Mouse (Mus musculus) stomach, postnatal 0 days (tissue): ENCODE measurements around the gene Smarcd3. TPM values are rescaled to one million over a fixed set of nuclear protein-coding genes. Genes with fewer than 3 reads are reported as not detected.
"Not testable (repeated sequence)": the region's sequence is repeated elsewhere in the genome, so short reads cannot be mapped to it uniquely, and the experiment has no call there.

ENCODE experiments used
- ATAC-seq: fragments of 200-750 bp; cut with Nextera tagmentation; 2 replicates; pipeline ENCODE4 v1.8.0; 2017; ENCODE audit not compliant: low FRiP score, low TSS enrichment
- DNase-seq: peaks from one replicate; pipeline ENCODE4 v3.0.0-alpha.2; 2016; ENCODE audit warnings: low spot score
- H3K27ac ChIP-seq: fragments of 300-500 bp; sonication (generic); replicated peaks from 2 replicates; pipeline ENCODE4 v1.5.1; 2014; ENCODE audit warnings: mild to moderate bottlenecking, control low read depth
- H3K27me3 ChIP-seq: fragments of 300-500 bp; sonication (generic); 2 replicates; pipeline ENCODE4 v1.6.1; 2014; ENCODE audit warnings: low read length; ENCODE audit not compliant: control insufficient read depth, insufficient read depth
- H3K36me3 ChIP-seq: fragments of 300-500 bp; sonication (generic); 2 replicates; pipeline ENCODE4 v1.6.1; 2014; ENCODE audit warnings: low read length, mixed read lengths; ENCODE audit not compliant: control insufficient read depth, insufficient read depth
- H3K4me1 ChIP-seq: fragments of 300-500 bp; sonication (generic); replicated peaks from 2 replicates; pipeline ENCODE4 v1.6.1; 2014; ENCODE audit warnings: antibody characterized with exemption; ENCODE audit not compliant: control insufficient read depth, insufficient read depth
- H3K4me2 ChIP-seq: fragments of 300-500 bp; sonication (generic); replicated peaks from 2 replicates; pipeline ENCODE4 v1.6.1; 2014; ENCODE audit warnings: low read depth, mild to moderate bottlenecking, control low read depth, moderate library complexity
- H3K4me3 ChIP-seq: fragments of 300-500 bp; sonication (generic); 2 replicates; pipeline ENCODE4 v1.5.1; 2014; ENCODE audit warnings: low read depth, low read length, control low read depth
- H3K9ac ChIP-seq: fragments of 300-500 bp; sonication (generic); 2 replicates; pipeline ENCODE4 v1.6.1; 2014; ENCODE audit warnings: mild to moderate bottlenecking, low read length, control low read depth, mixed read lengths
- H3K9me3 ChIP-seq: fragments of 300-500 bp; sonication (generic); 2 replicates; pipeline ENCODE4 v1.6.1; 2016; ENCODE audit warnings: low read length; ENCODE audit not compliant: control insufficient read depth
- CTCF ChIP-seq: IDR thresholded peaks from 2 replicates; pipeline ENCODE4 v1.5.1; 2016; ENCODE audit warnings: antibody characterized with exemption, low read depth, mild to moderate bottlenecking, moderate library complexity
- EP300 ChIP-seq: optimal IDR thresholded peaks from 2 replicates; pipeline ENCODE3; 2016; ENCODE audit warnings: antibody characterized with exemption
- WGBS: fragments of 180-500 bp; shearing (Covaris S2); extraction: QIAGEN DNeasy Blood & Tissue Kit; methylation state at CpG from one replicate; pipeline ENCODE4 v1.1.7; 2014; 5-methylcytosine and 5-hydroxymethylcytosine counted together
- polyA plus RNA-seq: library from polyadenylated mRNA; unstranded; fragments of >200 nt; fragmentation: Nextera tagmentation; extraction: Ambion mirVana; gene quantifications from 2 replicates; pipeline ENCODE4 v1.2.1, GENCODE M21; 2015

Gene Smarcd3
- polyA plus RNA-seq, 1 experiment from 2014 or later = 13.3 TPM

- WGBS = under 1% methylated on average over 48 of the region's 48 CpGs
- no peak for TF ChIP-seq CTCF
- TF ChIP-seq EP300 = peak; percentile 42
- Histone ChIP-seq H3K27me3 (no peaks in the 10 kb centered on the region), H3K9ac (peak within 1 kb of the TSS; percentile 76), H3K4me1 (no peaks in the 10 kb centered on the region), H3K4me3 (peak within 1 kb of the TSS; percentile 75), H3K36me3 (no peaks in the 10 kb centered on the region; the same call in 1 of the 2 replicates), H3K4me2 (peak within 1 kb of the TSS; percentile 86), H3K9me3 (no peaks in the 10 kb centered on the region), H3K27ac (peak within 1 kb of the TSS; percentile 88)
- peak; percentile 98 for ATAC-seq
- peak; percentile 100 for DNase-seq
These were observed 46.9 kb downstream of the Smarcd3 start, which contains the start of gene Abcf2 for GRCm38 (mm10) chr5:24577183-24577929. TSS of gene Abcf2 (minus strand) at chr5:24577467.

- H3K4me3 ChIP-seq = peak overlapping the region; percentile 75
- H3K4me1 ChIP-seq = no peaks in the 10 kb centered on the region
- peak; percentile 22 for ATAC-seq
- H3K9me3 ChIP-seq = no peaks in the 10 kb centered on the region
- no peak for DNase-seq
- H3K9ac ChIP-seq = peak overlapping the region; percentile 76
- TF ChIP-seq CTCF = no peak
- no peak for TF ChIP-seq EP300
- 2% methylated on average over 32 of the region's 32 CpGs for WGBS
- peak overlapping the region; percentile 86 for H3K4me2 ChIP-seq
- H3K36me3 ChIP-seq = no peaks in the 10 kb centered on the region; the same call in 1 of the 2 replicates
- peak overlapping the region; percentile 88 for H3K27ac ChIP-seq
- no peaks in the 10 kb centered on the region for H3K27me3 ChIP-seq
These were observed 47.4 kb downstream of the Smarcd3 start for GRCm38 (mm10) chr5:24576801-24577182.

GRCm38 (mm10) chr5:24575948-24576347, 48.3 kb downstream of the Smarcd3 start:
- Histone ChIP-seq H3K4me3 (no peak overlapping the region; the same call in 1 of the 2 replicates), H3K4me2 (peak overlapping the region; percentile 86), H3K36me3 (peaks cover 3% of the 10 kb centered on the region; the same call in 1 of the 2 replicates), H3K27ac (no peak overlapping the region), H3K9ac (peak overlapping the region; percentile 23; the same call in 1 of the 2 replicates), H3K9me3 (no peaks in the 10 kb centered on the region), H3K4me1 (no peaks in the 10 kb centered on the region), H3K27me3 (no peaks in the 10 kb centered on the region)
- 78% methylated on average over 1 of the region's 1 CpGs for WGBS
- ATAC-seq = no peak
- DNase-seq = no peak
- TF ChIP-seq EP300 (no peak), CTCF (no peak)

GRCm38 (mm10) chr5:24556709-24557108, 67.5 kb downstream of the Smarcd3 start, which contains the start of gene 4931409K22Rik:
TSS of gene 4931409K22Rik (minus strand) at chr5:24556809.
- 69% methylated on average over 2 of the region's 2 CpGs for whole genome bisulfite sequencing
- Histone ChIP-seq H3K36me3 (no peaks in the 10 kb centered on the region), H3K4me2 (no peak within 1 kb of the TSS), H3K9me3 (no peaks in the 10 kb centered on the region), H3K9ac (no peak within 1 kb of the TSS), H3K4me1 (no peaks in the 10 kb centered on the region), H3K27me3 (no peaks in the 10 kb centered on the region), H3K4me3 (no peak within 1 kb of the TSS), H3K27ac (no peak within 1 kb of the TSS)
- DNase-seq (no peak), ATAC-seq (no peak)
- TF ChIP-seq CTCF = no peak
- TF ChIP-seq EP300 = no peak

GRCm38 (mm10) chr5:24555335-24555734, 68.9 kb downstream of the Smarcd3 start:
- H3K9ac ChIP-seq, H3K9me3 ChIP-seq, DNase-seq, H3K36me3 ChIP-seq, H3K4me3 ChIP-seq, H3K4me1 ChIP-seq, H3K27me3 ChIP-seq, H3K27ac ChIP-seq, ATAC-seq, H3K4me2 ChIP-seq: not testable (repeated sequence)
- 87% methylated on average over 7 of the region's 7 CpGs for WGBS

- no peak for TF ChIP-seq EP300
- TF ChIP-seq CTCF = no peak
- no peak for DNase-seq
- no peak overlapping the region for H3K9ac ChIP-seq
- H3K27ac ChIP-seq = no peak overlapping the region
- H3K4me2 ChIP-seq = no peak overlapping the region
- H3K9me3 ChIP-seq = no peaks in the 10 kb centered on the region
- no peak overlapping the region for H3K4me3 ChIP-seq
- no peak for ATAC-seq
- no peaks in the 10 kb centered on the region for H3K36me3 ChIP-seq
- WGBS = 70% methylated on average over 5 of the region's 5 CpGs
- no peaks in the 10 kb centered on the region for H3K4me1 ChIP-seq
- H3K27me3 ChIP-seq = no peaks in the 10 kb centered on the region
These were observed 70.5 kb downstream of the Smarcd3 start for GRCm38 (mm10) chr5:24553621-24554244.
